Mouse (Mus musculus): ENCODE data around the gene Pja2. TPM values are rescaled to one million over a fixed set of nuclear protein-coding genes. Genes with fewer than 3 reads are reported as not detected.
"Not testable (repeated sequence)": the region's sequence is repeated elsewhere in the genome, so short reads cannot be mapped to it uniquely, and the experiment has no call there.

The Pja2 gene
- polyA plus RNA-seq (2012; rRNA removed): 22.3 and 35.3 TPM in 2 replicates

DNA sequence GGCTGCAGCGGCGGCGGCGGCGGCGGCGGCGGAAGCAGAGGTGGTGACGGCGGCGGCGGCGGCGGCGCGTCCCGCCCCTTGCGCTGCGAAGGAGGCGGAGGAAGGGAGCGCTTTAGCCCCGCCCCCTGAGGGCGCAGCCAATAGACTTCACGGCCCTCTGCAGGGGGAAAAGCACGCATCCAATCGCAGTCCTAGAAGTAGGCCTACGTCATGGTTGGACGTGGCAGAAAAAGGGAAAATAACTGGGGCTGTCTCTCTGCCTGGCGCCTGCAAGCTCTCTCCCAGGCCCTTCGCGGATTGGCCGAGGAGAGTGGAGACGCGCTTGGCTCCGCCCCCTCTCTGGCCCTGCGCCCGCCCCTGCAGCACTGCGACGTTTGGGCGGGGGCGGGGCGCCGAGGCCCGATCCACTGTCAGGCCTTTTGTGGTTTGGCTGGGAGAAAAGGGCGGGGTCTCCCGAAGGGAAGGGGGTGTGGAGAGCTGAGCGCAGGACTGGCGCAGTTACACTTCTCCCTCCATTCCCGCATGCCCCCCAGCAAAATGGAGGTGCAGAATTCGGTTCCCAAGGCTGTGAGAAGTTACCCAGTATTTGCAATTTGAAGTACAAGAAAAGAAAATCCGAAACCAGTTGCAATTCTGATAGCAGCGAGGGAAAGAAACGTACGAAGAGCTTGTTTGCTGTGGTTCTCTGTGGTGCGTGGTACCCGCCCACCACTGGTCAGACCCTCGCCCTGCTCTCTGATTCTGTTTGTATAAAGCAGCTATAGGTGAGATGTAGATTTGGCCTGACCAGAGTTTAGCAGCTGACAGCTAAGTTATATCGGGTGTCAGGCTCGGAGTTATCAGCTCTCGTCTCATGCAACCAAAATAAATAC is at the start of gene Pja2:
Pja2 (minus strand) TSS at position 19 of the 872 bp plus-strand sequence.
- DNase-seq (ENCODE audit: low read depth): peak; percentile 97

DNA sequence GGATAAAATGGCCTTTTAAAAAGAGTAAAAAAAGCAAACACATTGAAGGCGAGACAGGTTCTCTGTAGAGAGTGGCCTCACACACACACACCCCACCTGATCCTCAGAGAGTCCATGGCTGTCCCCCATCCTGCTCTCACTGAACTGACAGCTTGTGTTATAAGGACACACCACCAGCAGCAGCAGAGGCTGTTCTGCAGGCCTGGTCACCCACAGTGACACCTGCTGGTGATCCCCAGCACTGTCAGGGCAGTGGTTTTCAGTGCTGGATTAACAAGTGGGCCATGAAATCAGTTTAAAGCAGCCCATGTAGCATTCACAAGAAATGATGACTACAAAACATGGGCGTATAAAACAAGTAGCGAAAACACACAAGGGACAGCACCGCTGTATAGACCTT is 43.6 kb upstream of the Pja2 start:
- no peak for DNase-seq (ENCODE audit: low read depth)

- DNase-seq (ENCODE audit: low read depth): no peak
Measured at GRCm38 (mm10) chr17:64363694-64364093, 32.0 kb upstream of the Pja2 start.

DNA sequence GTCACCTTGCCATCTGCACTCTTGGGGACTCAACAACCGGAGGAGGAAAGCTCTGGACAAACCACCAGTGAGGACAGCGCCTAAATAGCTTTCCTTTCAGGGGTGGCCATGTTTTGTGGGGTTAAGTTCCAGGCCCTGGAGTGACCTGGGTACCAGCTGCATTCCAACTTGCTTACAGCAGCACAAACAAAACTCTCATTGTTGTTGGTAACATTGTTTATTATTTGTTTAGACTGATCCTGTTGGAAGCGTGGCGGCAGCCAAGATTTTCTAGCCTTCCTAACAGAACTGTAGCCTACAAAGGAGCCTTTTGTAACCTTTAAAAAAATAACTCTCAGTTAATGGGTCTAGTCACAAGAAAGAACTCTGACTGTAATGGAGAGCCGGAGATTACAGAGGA is 30.9 kb upstream of the Pja2 start:
- no peak for DNase-seq (ENCODE audit: low read depth)

GRCm38 (mm10) chr17:64361911-64362425 is 30.3 kb upstream of the Pja2 start:
- DNase-seq (ENCODE audit: low read depth): peak; percentile 74

DNA sequence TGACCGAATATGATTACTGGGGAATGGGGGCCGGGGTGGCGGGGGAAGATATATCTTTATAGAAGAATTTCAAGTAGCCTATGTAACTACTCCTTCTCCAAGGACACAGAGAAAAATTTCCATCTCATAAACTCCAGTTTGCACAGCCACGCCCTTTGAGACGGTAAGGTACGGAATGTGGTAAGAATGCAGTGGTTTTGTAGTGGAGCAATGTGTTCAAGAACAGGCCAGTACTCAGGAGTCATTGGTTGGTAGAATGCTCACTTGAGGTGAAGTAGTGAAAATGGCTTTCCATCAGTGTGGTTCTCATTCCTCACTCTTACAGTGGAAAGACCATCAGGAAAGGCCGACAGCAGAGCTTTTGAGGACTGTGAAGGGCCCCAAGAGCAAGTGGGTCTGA is 22.2 kb upstream of the Pja2 start:
- DNase-seq (ENCODE audit: low read depth): no peak

- no peak for DNase-seq (ENCODE audit: low read depth)
Measured at GRCm38 (mm10) chr17:64346135-64346534, 14.4 kb upstream of the Pja2 start.

DNA sequence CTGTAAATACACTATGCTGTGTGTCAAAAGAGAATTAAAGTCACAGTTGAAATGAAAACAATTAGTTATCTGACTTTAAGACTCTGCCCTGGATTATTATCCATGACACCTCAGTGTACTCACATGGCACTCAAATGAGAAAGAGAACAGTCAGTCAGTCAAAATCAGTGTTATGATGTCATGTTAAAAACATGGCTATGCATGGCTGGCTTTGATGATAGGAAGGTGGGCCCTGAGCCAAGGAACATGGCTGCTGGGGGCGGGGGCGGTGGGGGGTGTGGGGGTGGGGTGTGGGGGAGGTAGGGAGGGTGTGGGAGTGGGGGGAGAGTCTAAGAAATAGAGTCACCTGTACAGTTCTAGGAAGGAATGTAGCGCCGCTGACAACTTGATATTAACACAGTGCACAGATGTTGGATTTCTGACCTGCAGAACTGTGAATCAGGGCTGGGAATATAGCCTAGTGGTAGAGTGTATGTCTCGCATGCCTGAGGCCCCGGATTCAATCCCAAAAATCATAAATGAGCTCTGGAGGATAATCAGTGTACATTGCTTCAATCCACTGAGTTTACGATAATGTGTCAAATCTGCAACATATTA is 13.0 kb upstream of the Pja2 start:
- DNase-seq (ENCODE audit: low read depth): no peak

- DNase-seq (ENCODE audit: low read depth): no peak
Measured at GRCm38 (mm10) chr17:64341698-64342097, 10.0 kb upstream of the Pja2 start.

DNA sequence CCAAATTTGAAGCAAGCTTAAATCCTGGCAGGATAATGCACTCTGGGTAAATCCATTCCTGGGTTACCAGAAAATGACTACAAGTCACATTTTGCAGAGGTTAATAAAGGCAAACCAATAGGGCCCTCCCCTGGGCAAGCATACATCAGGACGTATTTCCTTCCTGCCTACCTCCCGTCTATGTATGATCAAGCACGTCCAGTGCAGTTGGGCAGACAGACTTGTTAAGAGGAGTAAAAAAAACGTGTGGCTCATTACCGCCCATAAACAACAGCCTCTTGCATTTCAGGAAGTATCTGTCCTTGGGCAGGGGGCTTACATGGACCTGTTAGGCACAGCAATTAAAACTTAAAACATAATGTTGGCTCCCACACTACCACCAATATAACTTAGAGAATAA is 8.0 kb upstream of the Pja2 start:
- no peak for DNase-seq (ENCODE audit: low read depth)

- DNase-seq (ENCODE audit: low read depth): no peak
Measured at GRCm38 (mm10) chr17:64337220-64337619, 5.5 kb upstream of the Pja2 start.

DNA sequence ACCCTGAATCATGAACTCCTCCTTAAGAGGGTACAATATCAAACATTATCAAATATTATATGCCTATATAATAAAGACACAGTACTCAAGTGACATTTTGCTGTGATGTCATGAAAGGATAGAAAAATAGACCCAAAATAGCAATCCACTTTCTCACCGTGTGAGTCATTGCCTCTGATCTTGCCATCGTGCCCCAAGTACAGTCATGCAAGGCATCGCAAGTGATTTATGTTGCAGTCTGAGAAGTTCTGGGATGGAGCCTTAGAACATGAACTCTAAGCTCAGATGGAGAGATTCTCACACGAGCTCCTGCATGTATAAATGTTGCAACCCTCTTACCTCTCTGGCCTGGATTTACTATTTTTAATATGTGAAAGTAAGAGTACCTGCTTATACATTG is 2.2 kb upstream of the Pja2 start:
- no peak for DNase-seq (ENCODE audit: low read depth)

- DNase-seq (ENCODE audit: low read depth): no peak
Measured at GRCm38 (mm10) chr17:64332770-64333096, 1.0 kb upstream of the Pja2 start.

GRCm38 (mm10) chr17:64331291-64331897 is 322 bp downstream of the Pja2 start:
- no peak for DNase-seq (ENCODE audit: low read depth)

DNA sequence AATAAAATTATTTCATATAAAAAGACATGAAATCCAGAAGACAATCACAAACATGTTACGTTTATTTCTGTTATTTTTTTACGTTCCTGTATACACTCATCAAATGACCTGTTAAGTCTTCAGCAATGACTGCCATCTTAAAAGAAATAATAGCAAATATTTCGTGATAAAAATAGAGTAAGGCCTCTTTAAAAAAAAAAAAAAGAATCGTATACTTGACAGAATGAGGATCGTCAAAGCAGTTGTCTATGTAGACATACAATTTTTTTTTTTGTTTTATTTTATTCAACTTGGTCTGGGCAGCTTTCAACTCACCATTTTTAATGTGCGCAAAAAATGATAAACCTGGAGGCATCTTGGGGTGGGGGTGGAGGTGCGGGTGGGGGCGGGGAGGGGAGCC is 831 bp downstream of the Pja2 start:
- no peak for DNase-seq (ENCODE audit: low read depth)

DNA sequence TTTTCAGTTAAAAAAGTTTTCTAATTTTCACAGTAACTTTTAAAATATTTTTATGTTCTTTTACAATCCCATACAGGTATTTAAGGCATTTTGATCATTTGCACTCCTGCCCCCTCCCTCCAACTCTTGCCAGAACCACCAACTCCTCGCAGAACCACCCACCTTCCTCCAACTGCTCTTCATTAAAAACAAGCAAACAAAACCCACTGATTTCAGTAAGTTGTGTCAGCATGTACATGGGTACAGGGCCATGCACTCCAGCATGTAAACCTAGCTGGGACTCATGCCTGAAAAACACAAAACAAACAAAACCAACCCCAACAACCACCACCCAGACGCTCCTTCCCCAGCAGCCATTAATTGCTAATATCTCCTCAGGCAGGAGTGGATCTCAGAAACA is 7.2 kb downstream of the Pja2 start:
- no peak for DNase-seq (ENCODE audit: low read depth)

DNA sequence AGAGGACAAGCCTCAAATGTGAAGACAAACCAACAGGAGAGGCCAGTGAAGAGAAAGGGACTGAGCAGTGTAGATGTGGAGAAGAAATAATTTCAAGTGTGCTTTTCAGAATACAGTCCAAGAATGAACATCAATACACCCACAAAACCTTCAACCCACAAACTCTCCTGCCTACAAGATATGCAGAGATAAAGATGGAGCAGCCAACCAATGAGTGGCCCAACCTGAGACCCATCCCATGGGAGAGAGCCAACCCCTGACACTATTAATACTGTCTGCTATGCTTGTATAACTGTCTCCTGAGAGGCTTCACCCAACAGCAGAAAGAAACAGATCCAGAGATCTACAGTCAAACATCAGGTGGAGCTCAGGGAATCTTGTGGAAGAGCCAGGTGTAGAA is 16.3 kb downstream of the Pja2 start:
- no peak for DNase-seq (ENCODE audit: low read depth)

GRCm38 (mm10) chr17:64314523-64314922 is 17.2 kb downstream of the Pja2 start:
- not testable (repeated sequence) for DNase-seq (ENCODE audit: low read depth)

- no peak for DNase-seq (ENCODE audit: low read depth)
Measured at GRCm38 (mm10) chr17:64297628-64298027, 34.1 kb downstream of the Pja2 start.

GRCm38 (mm10) chr17:64292740-64293139 is 39.0 kb downstream of the Pja2 start:
- DNase-seq (ENCODE audit: low read depth): no peak

DNA sequence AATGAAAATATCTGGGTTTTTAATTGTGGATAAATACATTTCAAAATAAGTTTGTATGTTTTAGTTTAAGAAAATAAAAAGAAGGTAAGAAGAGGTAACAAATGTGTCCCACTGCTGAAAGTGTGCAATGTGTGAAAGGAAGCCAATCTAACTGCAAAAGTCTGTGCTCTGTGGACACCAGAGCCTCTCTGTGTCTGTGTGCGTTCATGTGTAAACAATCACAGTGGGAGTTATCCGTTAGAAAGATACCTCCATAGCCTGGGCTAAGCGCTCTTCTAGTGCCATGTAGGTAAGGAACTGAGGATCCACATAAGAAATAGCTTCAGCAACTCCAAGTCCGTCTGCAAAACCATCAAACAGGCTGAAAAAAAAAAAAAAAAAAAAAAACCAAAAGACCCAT is 42.0 kb downstream of the Pja2 start:
- DNase-seq (ENCODE audit: low read depth): no peak

DNA sequence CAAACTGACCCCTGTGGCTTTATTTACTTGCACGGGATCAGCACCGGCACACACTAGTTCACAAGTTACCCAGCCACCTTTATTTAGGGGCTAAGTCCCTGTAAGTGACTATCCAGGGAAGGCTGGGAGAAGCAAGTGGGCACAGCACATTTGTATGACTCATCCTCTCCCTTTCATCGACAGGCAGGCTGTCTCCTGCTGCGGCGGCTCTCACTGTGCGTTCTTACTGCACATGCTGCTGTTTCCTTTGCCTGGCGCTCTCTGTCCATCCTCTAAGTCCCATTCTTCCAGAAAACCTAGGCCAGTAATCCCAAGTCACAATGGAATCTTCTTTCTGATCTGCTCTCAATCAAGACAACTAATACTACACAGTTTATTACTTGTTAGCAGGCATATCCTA is 43.7 kb downstream of the Pja2 start:
- DNase-seq (ENCODE audit: low read depth): no peak

- peak; percentile 51 for DNase-seq (ENCODE audit: low read depth)
Measured at GRCm38 (mm10) chr17:64286836-64287235, 44.9 kb downstream of the Pja2 start.
